Mouse (Mus musculus): ENCODE results near the gene Itgb2l.
"Not testable (repeated sequence)": the region's sequence is repeated elsewhere in the genome, so short reads cannot be mapped to it uniquely, and the experiment has no call there.

Gene Itgb2l

GRCm38 (mm10) chr16:96443468-96443867 is at the start of gene Itgb2l:
TSS of gene Itgb2l (minus strand) at chr16:96443619.
- no peak for DNase-seq

GRCm38 (mm10) chr16:96491530-96491929 is 48.1 kb upstream of the Itgb2l start:
- no peak for DNase-seq

GRCm38 (mm10) chr16:96488038-96488437 is 44.6 kb upstream of the Itgb2l start:
- no peak for DNase-seq

GRCm38 (mm10) chr16:96487007-96487684 is 43.7 kb upstream of the Itgb2l start:
- DNase-seq: no peak

DNA sequence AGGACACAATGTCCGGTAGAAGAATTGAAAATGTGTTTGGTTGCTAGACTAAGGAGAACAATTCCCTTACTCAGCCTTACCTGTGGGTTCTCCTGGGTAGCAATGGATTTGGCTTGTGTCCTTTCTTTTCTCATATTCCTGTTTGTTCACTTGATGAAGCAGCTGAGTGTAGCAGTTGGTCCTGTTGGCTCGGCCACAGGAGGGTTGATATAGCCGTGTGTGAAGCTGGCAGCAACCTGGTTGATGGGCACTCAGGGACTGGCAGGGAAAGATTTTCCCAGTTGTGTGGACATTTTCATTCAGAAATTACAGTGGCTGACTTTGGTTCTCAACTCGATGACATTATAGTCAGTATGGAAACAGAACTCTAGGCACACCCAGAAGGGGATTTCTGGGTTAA is 38.4 kb upstream of the Itgb2l start:
- no peak for DNase-seq

DNA sequence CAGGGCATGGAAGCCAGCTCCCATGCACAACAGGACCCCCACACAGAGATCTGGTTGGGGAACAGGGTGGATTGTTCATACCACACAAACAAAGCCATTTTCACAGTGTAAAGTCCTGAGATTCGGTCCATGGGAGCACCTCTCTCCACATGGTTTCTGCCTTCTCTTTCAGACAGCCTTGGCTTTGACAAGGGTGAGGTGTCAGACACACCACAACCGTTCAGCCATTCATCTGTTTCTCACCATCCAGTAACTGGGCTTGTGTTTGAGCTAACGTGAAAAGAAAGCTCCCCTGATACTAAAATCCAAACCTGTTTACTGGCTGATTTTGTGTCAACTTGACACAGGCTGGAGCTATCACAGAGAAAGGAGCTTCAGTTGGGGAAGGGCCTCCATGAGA is 30.8 kb upstream of the Itgb2l start:
- DNase-seq: no peak

- DNase-seq: no peak
Observed at GRCm38 (mm10) chr16:96472816-96473215, 29.4 kb upstream of the Itgb2l start.

DNA sequence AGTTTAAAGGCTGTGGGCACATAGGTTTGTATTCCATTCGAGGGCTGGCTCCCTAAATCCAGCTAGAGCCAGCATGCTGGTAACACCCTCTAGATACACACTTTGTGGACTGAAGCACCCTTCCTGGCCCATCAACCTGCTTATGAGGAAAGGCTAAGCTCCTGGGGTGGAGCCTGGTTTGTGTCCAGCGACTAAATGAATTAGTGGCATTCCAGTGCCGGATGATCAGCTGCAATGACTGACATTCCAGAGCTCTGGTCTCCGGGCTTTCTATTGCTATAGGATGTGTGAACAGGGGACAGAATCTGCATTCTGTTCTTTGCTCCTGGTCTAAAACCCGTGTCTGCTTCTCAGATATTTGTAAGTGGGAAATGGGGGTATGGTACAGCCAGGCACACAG is 28.9 kb upstream of the Itgb2l start:
- DNase-seq: peak; percentile 29

DNA sequence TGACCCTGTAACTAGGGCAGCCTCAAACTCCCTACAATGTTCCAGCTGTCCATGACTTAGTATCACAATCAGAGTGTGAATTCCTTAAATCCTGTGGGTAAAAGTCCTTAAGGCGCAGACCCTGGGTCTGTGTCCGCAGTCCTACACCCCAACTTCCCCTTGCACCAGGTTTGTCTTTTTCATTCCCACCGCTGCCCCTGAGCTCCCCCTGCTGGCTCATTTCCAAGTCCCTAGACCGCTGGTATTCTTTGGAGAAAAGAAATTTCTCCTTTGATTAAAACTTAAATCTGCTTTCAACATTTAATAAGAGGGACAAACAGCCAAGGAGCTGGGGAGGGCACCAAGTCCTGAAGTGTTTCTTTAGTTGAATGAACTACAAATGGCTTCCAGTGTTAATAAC is 26.2 kb upstream of the Itgb2l start:
- DNase-seq: peak; percentile 52

GRCm38 (mm10) chr16:96468698-96469097 is 25.3 kb upstream of the Itgb2l start:
- peak; percentile 69 for DNase-seq

DNA sequence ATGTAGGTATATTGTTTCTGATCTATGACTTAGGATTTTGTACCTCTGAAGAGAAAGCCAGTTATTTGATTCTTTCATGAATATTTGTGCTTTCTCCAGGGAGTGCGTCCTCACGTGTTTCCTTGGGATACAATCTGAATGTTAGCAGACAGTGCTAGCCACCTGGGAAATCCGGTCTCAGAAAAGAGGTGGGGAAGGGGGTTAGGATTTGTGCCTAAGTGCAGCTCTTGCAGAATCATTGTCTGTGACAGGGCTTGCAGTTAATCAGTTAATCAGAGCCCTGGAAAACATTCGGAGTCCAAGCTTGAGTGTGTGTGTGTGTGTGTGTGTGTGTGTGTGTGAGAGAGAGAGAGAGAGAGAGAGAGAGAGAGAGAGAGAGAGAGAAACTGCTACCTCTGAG is 24.6 kb upstream of the Itgb2l start:
- DNase-seq: no peak

GRCm38 (mm10) chr16:96467445-96467844 is 24.0 kb upstream of the Itgb2l start, which contains the start of gene Pcp4:
TSS of gene Pcp4 (plus strand) at chr16:96467606.
- peak; percentile 87 for DNase-seq

DNA sequence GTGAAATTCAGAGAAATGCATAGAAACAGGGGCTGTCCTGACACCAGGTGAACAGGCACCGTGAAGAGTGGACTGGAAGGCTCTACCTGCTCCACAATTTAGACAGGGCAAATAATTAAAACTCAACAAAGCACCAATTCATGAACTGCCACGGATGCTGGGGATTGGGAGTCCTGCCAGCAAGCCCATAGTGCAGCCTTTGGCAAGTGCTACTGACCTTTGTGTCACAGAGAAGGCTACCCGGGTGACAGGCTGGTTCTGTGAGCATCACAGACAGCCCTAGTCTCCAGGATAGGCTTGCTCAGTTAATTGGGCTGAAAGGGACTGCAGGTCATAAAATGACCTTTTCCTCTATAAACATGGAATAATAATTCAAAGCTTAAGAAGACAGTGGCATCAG is 17.4 kb upstream of the Itgb2l start:
- DNase-seq: no peak

DNA sequence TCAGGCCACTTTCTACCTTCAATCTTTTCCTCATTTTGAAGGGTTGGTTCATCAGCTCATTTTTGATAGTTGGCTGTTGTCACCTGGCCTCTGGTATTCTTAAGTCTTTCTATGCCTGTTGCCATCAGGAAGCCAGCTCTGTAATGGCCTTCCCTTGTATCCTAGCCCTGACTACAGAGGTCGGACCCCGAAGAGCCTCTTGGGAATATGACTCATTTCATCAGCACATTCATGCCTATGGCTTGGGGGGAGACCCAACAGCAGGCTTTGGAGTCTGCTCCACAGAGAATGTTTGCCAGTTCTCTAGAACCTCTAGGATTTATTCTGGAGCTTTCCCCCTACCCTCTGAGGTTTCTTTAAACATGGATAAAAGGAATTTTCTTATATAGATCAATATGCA is 15.9 kb upstream of the Itgb2l start:
- DNase-seq: no peak

GRCm38 (mm10) chr16:96457612-96458011 is 14.2 kb upstream of the Itgb2l start:
- DNase-seq: no peak

DNA sequence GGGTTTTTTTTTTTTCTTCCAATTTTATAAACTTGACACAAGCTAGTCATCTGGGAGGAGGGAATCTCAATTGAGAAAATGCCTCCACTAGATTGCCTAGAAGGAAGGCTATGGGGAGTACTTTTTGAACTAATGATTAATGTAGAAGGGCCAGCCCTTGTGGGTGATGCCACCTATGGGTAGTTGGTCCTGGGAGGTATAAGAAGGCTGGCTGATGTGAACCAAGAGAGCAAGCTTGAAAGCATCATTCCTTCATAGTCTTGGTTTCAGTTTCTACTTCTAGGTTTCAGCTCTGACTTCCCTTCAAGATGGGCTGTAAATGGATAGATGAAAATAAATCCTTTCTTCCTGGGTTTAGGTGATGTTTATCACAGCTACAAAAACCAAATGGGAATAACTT is 10.7 kb upstream of the Itgb2l start:
- no peak for DNase-seq

- not testable (repeated sequence) for DNase-seq
Observed at GRCm38 (mm10) chr16:96450871-96451270, 7.5 kb upstream of the Itgb2l start.

DNA sequence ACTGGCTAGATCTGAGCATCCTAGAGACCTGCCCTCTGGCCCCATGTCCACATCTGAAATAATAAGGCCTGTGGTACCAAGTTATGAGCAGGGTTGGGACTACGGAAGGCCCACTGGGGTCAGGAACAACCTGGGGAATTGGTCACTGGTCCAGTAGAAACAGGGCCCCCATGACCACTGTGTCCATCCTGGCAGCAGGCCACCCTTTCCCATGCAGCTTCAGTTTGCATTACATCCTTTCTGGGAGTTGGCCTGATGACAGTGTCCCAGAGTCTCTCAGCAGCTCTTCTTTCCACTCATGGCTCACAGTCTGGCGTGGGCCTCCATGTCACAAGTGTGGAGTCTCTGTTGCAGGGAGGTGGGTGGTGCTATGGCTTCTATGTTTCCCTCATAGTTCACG is 1.6 kb downstream of the Itgb2l start:
- DNase-seq: no peak

GRCm38 (mm10) chr16:96440871-96441270 is 2.5 kb downstream of the Itgb2l start:
- no peak for DNase-seq

DNA sequence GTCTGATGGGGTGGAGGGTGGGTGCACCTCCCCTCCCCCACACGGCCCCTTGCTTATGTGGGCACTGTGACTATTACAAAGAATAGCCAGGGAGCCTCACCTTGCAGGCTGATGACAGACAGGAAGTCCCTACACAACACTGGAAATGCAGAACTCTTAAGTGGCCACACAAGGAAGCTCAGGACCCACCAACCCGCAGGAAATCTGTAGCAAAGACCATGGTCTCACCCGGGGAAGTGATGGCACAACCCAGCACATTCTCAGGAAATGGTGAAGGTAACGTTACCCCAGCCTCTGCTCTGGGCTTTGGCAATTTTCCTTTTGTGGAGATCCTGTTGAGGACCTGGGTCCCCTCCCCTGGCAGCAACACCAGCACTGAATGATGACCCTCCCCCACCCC is 3.7 kb downstream of the Itgb2l start:
- DNase-seq: no peak

- no peak for DNase-seq
Observed at GRCm38 (mm10) chr16:96438946-96439345, 4.5 kb downstream of the Itgb2l start.

DNA sequence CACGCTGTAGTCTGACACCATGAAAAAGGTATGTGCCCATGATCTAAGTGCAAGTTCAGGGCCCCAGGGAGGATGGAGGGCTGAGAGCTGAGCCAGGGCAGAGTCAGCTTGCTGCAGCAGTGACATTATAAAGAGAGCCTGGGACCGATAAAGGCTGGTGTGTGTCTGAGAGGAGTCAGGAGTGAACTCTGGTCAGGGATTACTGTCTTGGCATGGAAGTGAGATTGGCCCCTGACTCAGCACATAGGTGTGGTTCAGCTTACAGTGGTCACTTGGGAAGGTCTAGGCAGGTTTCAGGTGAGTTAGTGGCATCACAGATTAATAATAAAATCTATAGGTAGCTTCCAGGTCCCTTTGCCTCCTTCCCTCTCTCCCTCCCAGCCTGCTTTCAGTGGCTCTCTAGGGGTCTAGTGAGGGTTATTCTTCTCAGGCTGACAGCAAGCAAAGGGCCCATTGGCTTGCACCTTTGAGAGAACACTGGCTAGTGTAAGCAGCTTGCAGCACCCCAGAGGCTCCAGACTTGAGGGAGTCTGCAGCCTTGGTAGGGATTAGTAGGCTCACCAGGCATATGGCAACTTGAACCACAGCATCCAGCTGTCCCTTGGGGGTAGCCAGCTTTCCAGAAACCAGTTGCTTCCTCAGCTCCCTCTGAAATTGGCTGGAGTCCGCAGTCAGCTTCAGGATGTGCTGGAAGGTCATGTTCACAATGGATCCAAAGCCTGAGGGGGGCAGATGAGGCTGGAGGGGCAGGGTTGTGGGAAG is 9.2 kb downstream of the Itgb2l start:
- no peak for DNase-seq

- peak; percentile 2 for DNase-seq
Observed at GRCm38 (mm10) chr16:96433266-96433665, 10.2 kb downstream of the Itgb2l start.

GRCm38 (mm10) chr16:96429046-96429445 is 14.4 kb downstream of the Itgb2l start:
- peak; percentile 2 for DNase-seq

DNA sequence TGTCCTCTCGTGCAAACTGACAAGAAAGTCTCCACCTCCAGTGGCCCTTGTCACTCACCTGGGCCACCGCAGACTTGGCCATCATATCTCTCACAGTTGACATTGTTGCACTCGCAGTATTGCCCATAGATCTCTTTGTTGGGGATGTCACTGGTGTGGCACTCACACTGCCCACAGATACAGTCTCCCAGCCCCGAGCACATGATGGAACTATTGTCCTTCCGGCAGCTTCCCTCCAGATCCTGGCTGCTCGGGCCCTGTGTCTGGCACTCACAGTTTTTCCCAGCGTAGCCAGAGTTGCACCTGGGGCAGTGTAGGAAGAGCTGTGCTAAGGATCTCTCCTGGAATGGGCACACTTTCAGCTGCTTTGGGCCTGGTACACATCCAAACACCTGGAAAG is 16.7 kb downstream of the Itgb2l start:
- DNase-seq: no peak

Measured in kidney, postnatal 10 days (tissue).